Mouse (Mus musculus) left cerebral cortex, postnatal 25 days (tissue): ENCODE data around the gene Ccdc106. TPM values are rescaled to one million over a fixed set of nuclear protein-coding genes. Genes with fewer than 3 reads are reported as not detected.
"Not testable (repeated sequence)": the region's sequence is repeated elsewhere in the genome, so short reads cannot be mapped to it uniquely, and the experiment has no call there.

Experiments used
- DNase-seq, 2 experiments: peaks; one replicate each; pipeline ENCODE4 v3.0.0; 2022; ENCODE audit warnings: low spot score in 2 of 2, mixed read lengths in 1 of 2
- intact Hi-C: fragments of 180-260 bp; cut with DNase I; formaldehyde crosslinking; loops from one replicate; pipeline ENCODE4 v1.15.1; 2025
- total RNA-seq, 2 experiments: library from RNA; stranded (reverse); gene quantifications; 2 replicates each; pipeline ENCODE4 v1.2.3; 2021

Gene Ccdc106
- 10 to 100 TPM; 52.0 to 65.0 TPM for total RNA-seq

DNA sequence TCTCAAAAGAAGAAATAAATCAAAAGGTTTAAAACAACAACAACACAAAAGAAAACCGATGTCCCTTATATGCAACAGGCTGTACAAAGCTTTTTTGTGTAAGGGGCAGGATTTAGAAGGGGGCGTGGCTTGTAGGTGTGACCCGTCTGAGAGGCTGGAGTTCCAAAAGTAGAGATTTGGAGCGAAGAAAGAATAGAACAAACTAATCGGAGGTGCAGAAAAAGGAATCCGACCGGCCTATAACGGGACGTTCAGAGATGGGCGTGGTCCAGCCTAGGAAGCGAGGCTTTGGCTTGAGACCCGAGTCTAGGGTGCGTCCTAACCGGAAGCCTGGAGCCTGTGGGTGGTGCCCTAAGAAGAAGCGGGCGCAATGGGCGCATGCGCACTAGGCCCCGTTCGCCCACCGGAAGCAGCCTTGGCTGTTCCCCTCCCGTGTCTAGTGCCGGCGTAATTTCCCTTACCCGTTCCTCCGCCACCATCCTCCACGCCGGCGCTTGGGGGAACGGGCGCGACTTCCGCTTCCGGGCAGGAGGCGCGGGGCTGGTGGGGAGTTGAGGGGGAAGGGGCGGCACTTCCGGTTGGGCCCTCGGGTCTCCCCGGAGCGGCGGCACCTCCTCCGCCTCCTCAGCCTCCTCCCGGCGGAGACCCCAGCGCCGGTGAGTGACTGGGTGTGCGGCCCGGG is at the start of gene Ccdc106, which contains the start of gene Zfp865:
Gene Ccdc106, plus strand, starts transcription at position 554 of the 682 bp plus-strand sequence.
Gene Zfp865, plus strand, starts transcription at position 377 of the 682 bp plus-strand sequence.
- intact Hi-C loops = loop anchor here (1.0 to 2.0 kb wide), 2 partner anchors 31 to 41 kb away; partner anchors contain the start of gene Zfp580
- peak; percentile 100 for DNase-seq

DNA sequence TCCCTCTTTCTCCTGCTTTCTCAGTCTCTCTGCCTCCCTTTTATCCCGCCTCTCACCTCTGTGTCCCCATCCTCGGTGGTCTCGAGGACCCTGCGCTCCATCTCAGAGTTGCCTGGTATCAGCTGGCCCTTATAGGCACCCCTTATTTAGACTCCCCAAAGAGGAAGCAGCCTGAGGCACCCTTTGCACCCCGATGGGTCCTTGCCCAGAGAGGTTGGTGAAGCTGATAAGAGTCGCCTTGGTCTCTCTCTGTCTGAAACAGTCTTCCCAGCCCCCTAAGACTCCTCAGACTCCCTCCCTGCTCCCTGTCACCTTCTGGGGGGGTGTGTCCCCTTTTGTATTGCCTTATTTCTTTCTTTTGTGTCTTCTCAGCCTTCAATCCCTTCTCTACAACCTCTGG is 49.3 kb upstream of the Ccdc106 start, which contains the start of gene Sbk3:
Gene Sbk3, minus strand, starts transcription at position 101 of the 400 bp plus-strand sequence.
- intact Hi-C loops = no loop called here

DNA sequence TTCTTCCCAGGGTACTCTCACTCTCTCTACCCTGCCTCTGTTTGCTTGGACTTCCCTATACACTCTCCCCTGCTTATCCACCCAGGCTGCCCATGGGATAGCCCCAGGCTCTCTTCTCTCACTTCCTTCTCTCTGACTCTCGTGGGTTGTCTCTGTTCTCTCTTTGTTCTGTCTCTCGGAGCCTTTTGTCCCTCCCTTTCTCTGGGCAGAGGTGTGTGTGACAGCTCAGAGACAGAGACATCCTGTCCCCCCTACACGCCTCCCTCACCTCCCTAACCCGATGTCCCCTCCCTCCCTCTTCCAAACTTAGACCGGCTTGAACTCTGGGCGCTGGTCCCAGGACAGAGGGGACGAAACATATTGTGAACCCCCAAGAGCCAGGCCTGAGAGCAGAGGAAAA is 48.6 kb upstream of the Ccdc106 start:
- intact Hi-C loops = no loop called here
- no peak for DNase-seq

More for the DNA sequence above, 49.3 kb upstream of the Ccdc106 start, which contains the start of gene Sbk3:
- no peak for DNase-seq

DNA sequence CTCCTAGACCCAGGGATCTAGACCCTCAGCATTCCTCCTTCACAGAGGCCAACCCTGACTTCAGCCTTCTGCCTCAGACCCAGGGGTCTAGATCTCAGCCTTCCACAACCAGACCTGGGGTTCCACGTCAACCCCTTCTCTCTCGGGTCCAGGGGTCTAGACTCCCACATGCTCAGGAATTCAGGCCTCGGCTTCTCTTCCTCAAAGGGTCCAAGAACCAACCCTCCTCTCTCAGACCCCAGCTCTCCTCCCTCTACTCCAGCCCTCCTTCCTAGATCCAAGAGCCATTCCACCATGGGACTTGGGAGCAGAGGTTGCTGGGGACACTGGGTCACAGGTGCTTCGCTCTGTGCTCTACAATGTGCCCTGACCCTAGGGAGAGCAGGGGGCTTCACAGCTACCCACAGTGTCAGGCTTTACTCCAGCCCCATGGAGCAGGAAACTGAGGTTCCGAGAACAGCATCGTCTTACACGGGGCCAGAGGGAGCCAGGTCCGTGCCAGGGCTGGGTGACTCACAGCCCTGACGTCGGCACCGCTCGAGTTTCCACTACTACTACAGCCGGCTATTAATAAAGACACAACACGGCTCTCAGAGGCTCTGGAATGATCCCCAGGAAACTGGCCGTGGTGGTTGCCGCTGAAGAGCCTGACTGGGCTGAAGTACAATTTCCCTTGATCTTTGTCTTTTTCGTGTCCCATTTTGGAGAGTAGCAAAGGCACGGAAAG is 47.9 kb upstream of the Ccdc106 start:
- intact Hi-C loops = no loop called here
- peak in 1 of 2 experiments; percentile 29 for DNase-seq

DNA sequence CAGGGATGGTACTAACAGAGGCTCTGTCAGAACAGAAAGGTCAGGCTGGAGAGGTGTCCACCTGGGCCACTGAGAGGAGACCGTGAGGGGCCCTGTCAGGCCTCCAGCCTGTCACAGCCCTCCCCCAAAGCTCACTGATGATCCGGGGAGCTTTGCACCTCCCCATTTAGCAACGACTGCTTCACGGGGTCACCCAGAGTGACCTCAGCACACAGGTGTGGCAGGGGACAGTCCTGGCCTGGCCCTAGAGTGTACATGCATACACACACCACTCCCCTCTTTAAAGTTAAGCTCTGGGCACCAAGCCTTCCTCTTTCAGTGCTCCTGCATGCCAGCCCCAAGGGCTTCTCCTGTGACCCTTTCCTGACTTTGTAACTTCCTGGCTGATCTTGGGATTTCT is 44.9 kb upstream of the Ccdc106 start:
- DNase-seq = no peak
- intact Hi-C loops = no loop called here

DNA sequence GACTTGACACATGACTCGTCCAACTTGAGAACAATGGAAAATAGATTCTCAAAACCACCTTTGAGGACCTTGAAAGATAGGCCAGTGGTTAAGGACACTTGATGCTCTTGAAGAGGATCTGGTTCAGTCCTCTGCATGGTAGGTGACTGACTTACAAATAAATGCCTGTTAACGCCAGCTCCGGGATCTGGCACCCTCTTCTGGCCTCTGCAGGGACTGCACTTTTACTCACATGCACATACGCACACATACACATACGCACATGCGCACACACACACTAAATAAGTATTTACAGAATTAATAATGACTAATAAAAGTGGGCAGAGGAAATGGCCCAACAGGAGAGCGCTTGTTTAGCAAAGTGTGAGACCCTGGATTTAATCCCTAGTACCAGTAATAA is 43.5 kb upstream of the Ccdc106 start:
- intact Hi-C loops = no loop called here
- DNase-seq = no peak

DNA sequence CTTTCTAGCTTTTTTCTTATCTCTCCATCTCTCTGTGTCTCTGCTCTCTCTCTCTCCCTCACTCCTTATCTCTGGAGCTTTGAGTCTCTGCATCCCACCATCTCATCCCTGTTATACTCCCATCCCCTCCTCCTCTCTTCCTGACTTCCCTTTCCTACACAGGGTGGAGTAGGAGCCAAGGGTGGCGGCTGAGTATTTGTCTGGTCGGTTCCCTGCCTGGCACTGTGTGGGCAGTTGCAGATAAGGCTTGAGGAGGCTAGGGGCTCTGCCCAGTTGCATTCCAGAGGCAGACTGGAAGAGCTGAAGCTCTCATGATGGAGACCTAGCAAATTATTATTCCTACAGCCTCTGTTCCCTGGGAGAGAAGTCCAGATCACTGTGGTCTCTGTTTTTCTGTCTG is 32.1 kb upstream of the Ccdc106 start:
- DNase-seq = no peak
- intact Hi-C loops = no loop called here

DNA sequence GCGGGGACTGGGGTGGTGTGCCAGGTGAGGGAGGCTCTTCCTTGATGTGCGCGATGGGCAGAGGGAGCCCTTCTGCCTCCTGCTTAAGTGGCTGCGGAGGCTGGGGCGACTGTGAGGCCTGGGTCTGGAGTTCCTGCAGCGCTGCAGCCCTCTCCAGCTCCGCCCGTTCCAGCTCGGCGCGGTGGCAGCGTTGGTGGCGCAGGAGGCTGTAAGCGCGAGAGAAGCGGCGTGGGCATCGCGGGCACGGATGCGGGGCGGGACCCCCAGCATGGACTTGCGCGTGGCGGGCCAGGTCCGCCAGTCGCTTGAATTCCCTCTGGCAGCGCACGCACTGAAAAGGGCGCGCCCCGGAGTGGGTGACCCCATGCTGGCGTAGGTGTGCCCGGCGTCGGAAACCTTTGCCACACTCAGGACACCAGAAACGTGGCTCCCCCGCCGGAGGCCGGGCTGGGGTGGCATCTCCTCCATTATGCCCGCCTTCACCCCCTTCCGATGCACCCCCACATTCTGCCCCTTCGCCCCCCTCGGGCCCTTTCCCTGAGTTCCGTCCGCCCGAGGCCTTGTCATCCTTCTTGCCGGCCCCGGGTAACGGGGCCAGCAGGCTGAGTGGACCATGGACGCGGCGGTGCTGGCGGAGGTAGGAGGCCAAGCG is 26.9 kb upstream of the Ccdc106 start:
- DNase-seq = no peak
- intact Hi-C loops = no loop called here

DNA sequence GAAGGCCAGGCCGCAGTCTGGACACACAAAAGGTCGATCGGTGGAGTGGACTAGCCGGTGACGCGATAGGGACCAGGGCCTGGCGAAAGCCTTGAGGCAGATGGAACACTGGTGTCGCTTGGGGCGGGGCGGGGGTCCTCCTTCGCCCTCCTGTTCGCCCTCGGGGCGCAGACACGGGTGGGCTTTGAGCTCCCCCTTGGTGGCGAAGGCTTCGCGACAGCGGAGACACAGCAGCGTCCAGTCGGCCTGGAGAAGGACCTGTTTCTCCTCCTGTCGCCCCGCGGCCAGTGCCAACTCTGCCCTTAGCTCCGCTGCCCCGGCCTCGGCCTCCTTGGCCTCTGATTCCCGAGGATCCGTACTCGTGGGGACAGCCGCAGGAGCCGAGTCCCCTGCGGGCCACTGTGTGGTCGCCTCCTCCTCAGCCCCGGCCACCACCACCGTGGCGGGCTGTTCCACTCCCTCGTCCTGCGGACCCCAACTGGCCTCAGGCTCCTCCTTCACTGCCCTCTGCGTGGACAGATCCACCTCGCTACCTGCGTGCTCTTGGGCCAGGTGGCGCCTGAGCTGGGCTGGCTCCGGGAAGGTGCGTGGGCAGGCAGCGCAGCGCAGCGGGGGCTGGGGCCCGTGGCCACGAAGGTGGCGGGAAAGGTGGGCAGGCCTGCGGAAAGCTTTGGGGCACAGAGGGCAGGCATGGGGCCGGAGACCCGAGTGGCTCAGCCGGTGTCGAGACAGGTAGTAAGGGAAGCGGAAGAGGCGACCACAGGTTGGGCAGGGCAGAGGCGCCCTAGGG is 26.2 kb upstream of the Ccdc106 start:
- intact Hi-C loops = no loop called here
- DNase-seq = no peak

DNA sequence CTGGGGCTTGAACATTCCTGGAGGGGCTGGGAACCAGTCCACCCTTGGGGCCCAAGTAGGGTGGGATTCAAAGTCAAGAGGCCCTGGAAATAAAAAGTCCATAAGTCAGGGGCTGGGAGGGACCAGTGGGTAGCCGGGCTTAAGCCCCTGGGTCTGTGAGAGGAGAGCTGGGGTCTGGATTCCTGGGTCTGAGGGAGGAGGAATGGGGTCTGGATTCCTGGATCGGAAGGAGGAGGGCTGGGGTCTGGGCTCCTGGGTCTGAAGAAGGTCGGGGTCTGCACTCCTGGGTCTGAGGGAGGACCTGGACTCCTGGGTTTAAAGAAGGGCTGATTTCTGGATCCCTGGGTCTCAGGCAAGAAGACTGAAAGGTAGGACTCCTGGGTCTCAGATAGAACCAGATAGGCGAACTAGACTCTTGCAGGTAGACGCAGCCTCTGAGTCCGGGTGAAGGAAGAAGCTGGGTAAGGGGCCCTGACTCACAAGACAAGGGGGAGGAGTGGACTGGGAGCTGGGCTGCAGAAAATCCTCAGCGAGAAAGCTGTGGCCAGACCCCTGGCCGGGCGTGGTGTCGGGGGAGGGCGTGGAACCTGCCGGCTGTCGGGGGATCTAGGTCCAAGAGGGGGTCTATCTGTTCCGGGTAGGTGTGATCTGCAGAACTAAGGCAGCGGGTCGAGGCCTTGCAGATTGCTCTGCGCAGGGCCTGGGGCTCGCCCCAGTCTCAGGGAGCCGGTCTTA is 24.9 kb upstream of the Ccdc106 start:
- intact Hi-C loops = loop anchor here (2.0 kb wide), 2 partner anchors 19 to 55 kb away; partner anchors contain the start of genes Fiz1, Gm44973, Zfp524 and Zfp580
- DNase-seq = peak in 1 of 2 experiments; percentile 15

DNA sequence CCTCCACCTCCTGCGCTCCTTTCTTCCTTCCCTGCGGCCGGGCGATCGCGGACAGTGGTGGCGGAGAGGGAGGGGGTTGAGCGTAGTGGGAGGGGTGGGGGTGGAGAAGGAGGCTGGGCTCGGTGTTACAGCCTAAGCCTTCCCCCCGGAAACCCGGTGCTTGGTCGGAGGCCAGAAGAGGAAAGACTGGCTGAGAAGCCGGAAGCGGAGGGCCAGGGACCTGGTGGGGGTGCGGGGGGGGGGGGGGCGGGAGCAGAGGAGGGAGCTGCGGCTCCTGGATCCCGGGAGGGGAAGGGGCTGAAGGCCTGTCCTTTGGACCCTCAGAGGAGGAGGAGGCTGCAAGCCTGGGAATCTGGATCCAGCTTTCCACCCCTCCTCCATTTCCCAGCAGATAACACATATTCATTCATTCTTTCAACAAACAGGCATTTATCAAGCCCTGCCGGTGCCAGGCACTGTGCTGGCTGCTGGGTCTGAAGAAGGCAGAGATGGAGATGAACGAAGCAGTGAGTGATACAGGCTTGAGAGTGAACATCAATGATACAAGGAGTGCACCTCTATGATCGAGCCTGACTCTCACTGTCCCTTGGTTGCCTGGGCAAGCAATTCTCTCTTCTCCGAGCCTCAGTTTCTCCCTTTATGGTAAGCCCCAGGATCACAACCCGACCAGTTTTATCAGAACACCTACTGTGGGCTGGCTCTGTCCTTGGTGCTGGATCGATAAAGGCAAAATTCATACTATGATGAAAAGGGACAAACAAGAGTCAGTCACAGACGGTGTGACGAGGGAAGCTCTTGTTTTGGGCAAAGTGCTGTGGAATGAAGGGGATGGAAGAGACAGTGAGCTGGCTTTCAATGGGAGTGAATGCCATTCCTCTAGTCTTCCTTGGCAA is 24.1 kb upstream of the Ccdc106 start, which contains the start of gene Zfp579:
Gene Zfp579, minus strand, starts transcription at position 156 of the 893 bp plus-strand sequence.
- intact Hi-C loops = loop anchor here (2.0 kb wide), 2 partner anchors 19 to 55 kb away; partner anchors contain the start of genes Fiz1, Gm44973, Zfp524 and Zfp580
- peak; percentile 88 to 94 for DNase-seq

DNA sequence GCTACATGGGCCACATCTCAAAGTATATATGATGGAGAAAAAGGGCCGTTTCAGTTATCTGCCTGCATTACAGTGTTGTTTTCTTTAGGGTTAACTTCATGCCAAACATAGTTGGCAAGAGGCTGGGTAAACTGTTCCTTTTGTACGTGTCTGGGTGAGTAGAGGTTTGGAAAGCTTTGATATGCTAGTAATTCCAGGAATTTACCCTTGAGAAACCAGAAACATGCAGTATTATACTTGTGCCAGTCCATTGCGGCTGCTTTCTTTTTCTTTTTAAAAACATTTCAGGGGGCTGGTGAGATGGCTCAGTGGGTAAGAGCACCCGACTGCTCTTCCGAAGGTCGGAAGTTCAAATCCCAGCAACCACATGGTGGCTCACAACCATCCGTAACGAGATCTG is 23.4 kb upstream of the Ccdc106 start:
- intact Hi-C loops = loop anchor here (2.0 kb wide), 2 partner anchors 18 to 54 kb away; partner anchors contain the start of genes Fiz1, Gm44973, Zfp524 and Zfp580
- no peak for DNase-seq

DNA sequence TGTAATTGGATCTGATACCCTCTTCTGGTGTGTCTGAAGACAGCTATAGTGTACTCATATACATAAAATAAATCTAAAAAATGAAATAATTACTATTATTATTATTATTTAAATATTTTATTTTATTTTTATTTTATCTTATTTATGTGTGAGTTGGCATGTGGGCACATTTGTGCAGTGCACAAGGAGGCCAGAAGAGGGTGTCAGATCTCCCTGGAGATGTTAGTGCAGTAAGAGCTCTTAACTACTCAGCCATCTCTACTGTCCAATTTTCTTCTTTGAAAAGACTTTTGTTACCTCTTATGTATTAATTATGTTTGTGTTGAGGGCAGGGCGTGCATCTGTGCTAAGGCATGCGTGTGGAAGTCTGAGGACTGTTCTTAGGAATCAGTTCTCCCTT is 20.5 kb upstream of the Ccdc106 start:
- intact Hi-C loops = no loop called here
- DNase-seq = no peak

DNA sequence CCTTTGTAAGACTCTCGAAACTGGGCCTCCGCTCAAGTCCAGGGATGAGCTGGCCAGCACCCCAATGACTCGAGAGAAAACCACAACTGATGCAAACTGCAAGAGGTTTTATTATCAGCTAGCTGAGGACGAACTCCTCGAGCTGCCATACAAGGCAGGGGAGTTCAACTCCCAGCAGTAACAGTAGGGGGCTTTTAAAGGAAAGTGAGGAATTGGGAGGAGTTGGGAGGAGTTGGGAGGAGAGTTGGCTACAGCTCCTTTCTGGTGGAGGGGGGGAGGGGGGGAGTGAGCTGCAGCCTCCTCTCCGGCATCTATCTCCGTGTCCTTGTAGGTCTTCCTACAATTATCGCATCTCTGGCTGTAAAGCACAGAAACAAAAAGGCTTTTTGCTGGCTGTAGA is 17.5 kb upstream of the Ccdc106 start:
- DNase-seq, intact Hi-C loops: not testable (repeated sequence)

DNA sequence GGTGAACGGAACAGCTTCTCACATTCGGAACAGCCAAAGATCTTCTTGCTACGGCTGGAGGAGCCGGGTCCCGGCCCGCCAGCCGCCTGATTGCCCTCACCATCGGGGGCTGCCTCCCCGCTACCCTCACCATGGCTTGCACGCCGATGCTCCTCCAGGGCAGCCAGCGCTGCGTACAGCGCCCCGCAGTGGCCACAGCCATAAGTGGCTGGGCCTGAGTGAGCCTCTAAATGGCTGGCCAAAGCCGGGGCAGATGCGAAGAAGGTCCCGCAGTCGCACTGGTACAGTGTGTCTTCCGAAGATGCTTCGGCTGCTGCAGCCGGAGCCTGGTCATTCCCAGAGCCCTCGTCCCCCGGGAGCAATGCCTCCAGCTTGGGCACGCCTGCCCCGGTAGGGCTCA is 12.1 kb upstream of the Ccdc106 start:
- no peak for DNase-seq
- intact Hi-C loops = no loop called here

DNA sequence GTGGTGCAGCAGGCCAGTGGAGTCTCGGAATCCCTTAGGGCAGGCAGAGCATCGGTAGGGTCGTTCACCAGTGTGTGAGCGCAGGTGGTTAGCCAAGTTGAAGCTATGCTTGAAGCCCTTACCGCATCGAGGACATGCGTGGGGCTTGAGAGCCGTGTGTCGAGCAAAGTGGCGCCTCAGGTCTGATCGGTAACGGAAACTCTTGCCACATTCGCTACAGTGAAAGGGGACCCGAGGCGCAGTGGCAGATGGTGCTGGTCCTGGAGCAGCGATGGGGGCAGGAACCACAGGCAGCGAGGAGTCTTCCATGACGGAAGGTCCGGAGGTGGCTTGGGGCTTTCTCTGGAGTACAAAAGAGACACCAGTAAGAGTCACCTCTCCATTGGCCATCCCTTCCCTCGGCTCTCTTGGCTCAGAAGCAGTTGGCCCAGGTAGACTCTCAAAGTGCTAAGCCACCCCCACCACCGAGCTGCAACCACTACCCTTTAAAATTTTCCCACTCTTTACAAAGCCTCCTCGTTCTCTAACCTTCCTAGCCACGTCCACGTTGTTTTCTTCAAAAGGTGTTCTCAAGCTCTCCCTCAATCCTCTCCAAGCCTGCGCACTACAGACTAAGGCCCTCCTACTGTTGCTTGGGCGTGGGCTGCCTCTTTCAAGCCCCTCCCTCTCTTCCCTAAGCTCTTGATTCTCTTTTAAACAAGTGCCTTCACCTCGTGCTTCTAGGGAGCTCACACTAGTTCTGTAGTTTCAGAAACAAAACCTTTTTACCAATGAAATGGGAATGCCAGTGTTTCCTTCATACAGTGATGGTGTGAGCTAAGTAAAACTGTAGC is 7.5 kb upstream of the Ccdc106 start:
- intact Hi-C loops = no loop called here
- no peak for DNase-seq
